Mouse (Mus musculus) hindbrain, embryonic 14.5 days (tissue): ENCODE measurements around the gene Sult2b1. TPM values are rescaled to one million over a fixed set of nuclear protein-coding genes. Genes with fewer than 3 reads are reported as not detected.

Experiments used
- ATAC-seq: fragments of 200-750 bp; cut with Nextera tagmentation; 2 replicates; pipeline ENCODE4 v1.8.0; 2017; ENCODE audit warnings: moderate number of reproducible peaks, mild to moderate bottlenecking, moderate TSS enrichment, moderate library complexity; ENCODE audit not compliant: low FRiP score
- DNase-seq: peaks from one replicate; pipeline ENCODE4 v3.0.0-alpha.2; 2015; ENCODE audit warnings: low spot score
- H3K27ac ChIP-seq: fragments of 300-500 bp; sonication (generic); 2 replicates; pipeline ENCODE4 v1.5.1; 2014; ENCODE audit warnings: mild to moderate bottlenecking, moderate library complexity
- H3K27me3 ChIP-seq: fragments of 300-500 bp; sonication (generic); 2 replicates; pipeline ENCODE4 v1.6.1; 2014; ENCODE audit warnings: mild to moderate bottlenecking, low read length, mixed read lengths; ENCODE audit not compliant: control insufficient read depth, insufficient read depth
- H3K36me3 ChIP-seq: fragments of 300-500 bp; sonication (generic); replicated peaks from 2 replicates; pipeline ENCODE4 v1.6.1; 2014; ENCODE audit not compliant: control insufficient read depth, insufficient read depth
- H3K4me1 ChIP-seq: fragments of 300-500 bp; sonication (generic); replicated peaks from 2 replicates; pipeline ENCODE4 v1.6.1; 2014; ENCODE audit warnings: antibody characterized with exemption, low read length, mixed read lengths; ENCODE audit not compliant: control insufficient read depth, insufficient read depth
- H3K4me2 ChIP-seq: fragments of 300-500 bp; sonication (generic); replicated peaks from 2 replicates; pipeline ENCODE4 v1.6.1; 2014; ENCODE audit warnings: mild to moderate bottlenecking, moderate library complexity
- H3K4me3 ChIP-seq: fragments of 300-500 bp; sonication (generic); replicated peaks from 2 replicates; pipeline ENCODE4 v1.5.1; 2014; ENCODE audit warnings: mild to moderate bottlenecking, low read length
- H3K9ac ChIP-seq: fragments of 300-500 bp; sonication (generic); 2 replicates; pipeline ENCODE4 v1.6.1; 2014
- H3K9me3 ChIP-seq: fragments of 300-500 bp; sonication (generic); 2 replicates; pipeline ENCODE4 v1.6.1; 2016; ENCODE audit warnings: low read length; ENCODE audit not compliant: control insufficient read depth
- WGBS: fragments of 180-500 bp; shearing (Covaris S2); extraction: QIAGEN DNeasy Blood & Tissue Kit; methylation state at CpG from one replicate; pipeline ENCODE4 v1.1.7; 2014; 5-methylcytosine and 5-hydroxymethylcytosine counted together
- polyA plus RNA-seq: library from polyadenylated mRNA; unstranded; fragments of >200 nt; fragmentation: Nextera tagmentation; extraction: Ambion mirVana; gene quantifications from 2 replicates; pipeline ENCODE4 v1.2.1, GENCODE M21; 2014

Sult2b1 gene
- polyA plus RNA-seq, 1 experiment from 2014 or later: 7.3 TPM

DNA sequence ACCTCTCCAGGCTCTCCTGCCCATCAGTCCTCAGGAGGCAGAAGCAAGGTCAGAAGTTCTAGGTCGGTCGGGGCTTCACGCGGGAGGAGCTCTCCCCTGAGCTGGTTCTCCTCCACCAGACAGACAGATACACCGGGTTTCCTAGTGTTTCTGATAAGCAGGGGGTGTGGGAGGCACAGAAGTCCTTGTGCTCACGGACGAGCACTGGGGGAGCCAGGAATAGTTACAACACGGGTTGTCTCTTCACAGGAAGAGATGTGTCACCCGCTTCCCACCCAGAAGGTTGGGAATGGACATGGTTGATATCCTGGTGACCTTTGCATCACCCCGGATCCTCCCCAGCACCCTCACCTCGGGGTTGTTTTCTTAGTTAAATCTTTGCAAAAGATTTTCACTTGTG is 94.7 kb downstream of the Sult2b1 start:
- Histone ChIP-seq H3K9me3 (no peaks in the 10 kb centered on the region), H3K9ac (no peak overlapping the region), H3K4me3 (no peak overlapping the region), H3K27me3 (no peaks in the 10 kb centered on the region), H3K4me1 (no peaks in the 10 kb centered on the region), H3K4me2 (no peak overlapping the region), H3K36me3 (no peaks in the 10 kb centered on the region), H3K27ac (no peak overlapping the region)
- DNase-seq (no peak), ATAC-seq (no peak)
- 78% methylated on average over 11 of the region's 11 CpGs for WGBS

DNA sequence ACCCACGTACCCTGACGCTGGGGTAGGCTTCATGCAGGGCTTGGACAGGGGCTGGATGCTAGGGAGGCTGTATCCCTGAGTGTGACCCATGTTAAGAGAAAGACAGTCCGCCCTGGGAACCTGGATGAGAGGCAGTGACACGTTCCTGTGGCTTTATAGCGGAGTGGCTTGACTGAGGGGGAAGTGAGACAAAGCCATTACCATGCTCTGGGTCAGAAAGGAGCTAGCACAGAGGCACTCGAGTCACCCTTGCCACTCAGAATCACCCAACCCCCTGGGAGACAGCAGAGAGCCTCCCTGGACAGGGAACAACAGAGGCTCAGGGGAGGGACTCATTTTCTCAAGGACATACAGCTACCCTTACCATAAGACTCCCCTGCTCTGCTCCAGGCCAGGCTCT is 95.4 kb downstream of the Sult2b1 start:
- WGBS: 70% methylated on average over 6 of the region's 6 CpGs
- no peak overlapping the region for H3K9ac ChIP-seq
- no peak overlapping the region for H3K4me3 ChIP-seq
- H3K36me3 ChIP-seq: no peaks in the 10 kb centered on the region
- H3K4me1 ChIP-seq: no peaks in the 10 kb centered on the region
- ATAC-seq: no peak
- H3K27me3 ChIP-seq: no peaks in the 10 kb centered on the region
- H3K9me3 ChIP-seq: no peaks in the 10 kb centered on the region
- H3K27ac ChIP-seq: no peak overlapping the region
- no peak for DNase-seq
- H3K4me2 ChIP-seq: no peak overlapping the region

DNA sequence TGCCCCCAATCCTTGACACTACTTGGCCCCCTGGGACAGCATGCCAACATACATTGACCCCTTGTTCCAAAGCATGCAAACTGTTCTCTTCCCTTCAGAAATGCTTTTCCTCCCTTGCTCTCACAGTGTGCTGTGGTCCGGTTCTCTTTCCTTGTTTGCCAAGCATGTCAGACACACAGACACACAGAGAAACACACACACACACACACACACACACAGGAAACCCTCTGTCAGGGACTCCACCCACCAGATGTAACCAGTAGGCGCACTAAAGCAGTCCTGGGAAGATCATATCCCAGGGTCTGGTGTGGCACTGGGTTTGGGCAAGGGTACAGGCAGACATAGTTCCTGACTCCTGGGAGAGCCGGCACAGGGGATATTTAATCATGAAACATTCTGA is 97.6 kb downstream of the Sult2b1 start:
- no peak overlapping the region for H3K4me2 ChIP-seq
- ATAC-seq: no peak
- no peaks in the 10 kb centered on the region for H3K36me3 ChIP-seq
- H3K9me3 ChIP-seq: no peaks in the 10 kb centered on the region
- DNase-seq: no peak
- no peaks in the 10 kb centered on the region for H3K27me3 ChIP-seq
- H3K4me1 ChIP-seq: no peaks in the 10 kb centered on the region
- no peak overlapping the region for H3K9ac ChIP-seq
- no peak overlapping the region for H3K4me3 ChIP-seq
- H3K27ac ChIP-seq: no peak overlapping the region
- 71% methylated on average over 3 of the region's 3 CpGs for WGBS

DNA sequence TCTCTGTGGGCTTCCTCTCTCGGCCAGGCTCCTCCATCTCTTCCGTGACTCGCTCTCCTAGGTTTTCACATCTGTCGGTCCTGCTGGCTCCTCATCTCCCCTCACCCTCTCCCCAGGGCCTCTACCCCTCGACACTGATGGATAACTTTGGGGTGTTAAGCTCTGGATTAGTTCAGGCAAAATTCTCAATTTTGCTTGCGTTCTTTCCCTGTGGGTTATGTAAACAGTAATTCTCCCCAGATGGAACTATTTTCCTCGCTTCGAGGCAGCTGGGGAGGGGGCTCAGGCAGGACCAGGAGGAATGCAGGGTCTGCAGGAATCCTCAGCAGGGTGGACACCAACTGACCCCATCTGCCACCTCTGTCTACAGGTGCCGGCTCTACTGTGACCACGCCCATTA is 98.7 kb downstream of the Sult2b1 start:
- no peak for ATAC-seq
- no peaks in the 10 kb centered on the region for H3K4me1 ChIP-seq
- no peaks in the 10 kb centered on the region for H3K9me3 ChIP-seq
- H3K4me2 ChIP-seq: no peak overlapping the region
- H3K36me3 ChIP-seq: no peaks in the 10 kb centered on the region
- no peaks in the 10 kb centered on the region for H3K27me3 ChIP-seq
- no peak overlapping the region for H3K27ac ChIP-seq
- H3K9ac ChIP-seq: no peak overlapping the region
- WGBS: 60% methylated on average over 10 of the region's 10 CpGs
- no peak for DNase-seq
- H3K4me3 ChIP-seq: no peak overlapping the region

DNA sequence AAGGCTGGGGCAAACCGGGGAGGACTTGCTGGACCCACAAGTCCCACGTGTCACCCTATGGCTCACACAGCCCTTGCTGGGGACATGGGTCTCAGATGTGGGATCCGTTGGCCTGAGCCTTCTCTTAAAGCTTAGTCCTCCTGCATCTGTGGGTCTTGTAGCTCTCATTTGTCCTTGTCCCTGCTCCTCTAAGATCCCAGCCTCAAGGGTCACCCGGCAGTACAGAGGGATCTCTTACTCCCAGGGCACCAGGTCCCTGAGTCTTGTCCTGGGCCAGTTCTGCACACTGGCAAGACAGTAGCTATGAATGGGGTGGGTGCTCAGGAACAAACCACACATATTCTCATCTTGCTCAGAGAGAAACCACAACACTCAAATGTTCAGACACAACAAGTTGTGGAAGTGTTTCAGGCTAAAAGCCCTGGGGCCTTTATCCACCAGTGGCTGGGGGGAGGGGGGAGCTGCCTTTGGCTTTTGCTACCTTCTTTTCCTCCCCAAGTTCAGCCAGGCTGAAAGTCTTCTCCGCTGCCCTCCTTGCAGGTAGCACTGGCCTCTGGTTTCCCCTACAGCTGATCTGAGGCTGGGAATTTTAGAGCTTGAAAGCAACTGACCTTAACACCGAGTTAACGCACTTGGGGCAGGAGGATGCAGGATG is 100.9 kb downstream of the Sult2b1 start, which contains the start of gene Ntn5:
TSS of gene Ntn5 (plus strand) at position 627 of the 655 bp plus-strand sequence.
- no peak for ATAC-seq
- no peaks in the 10 kb centered on the region for H3K27me3 ChIP-seq
- H3K9ac ChIP-seq: no peak within 1 kb of the TSS
- H3K4me3 ChIP-seq: no peak within 1 kb of the TSS
- H3K36me3 ChIP-seq: no peaks in the 10 kb centered on the region
- no peak within 1 kb of the TSS for H3K4me2 ChIP-seq
- H3K9me3 ChIP-seq: no peaks in the 10 kb centered on the region
- no peak within 1 kb of the TSS for H3K27ac ChIP-seq
- no peaks in the 10 kb centered on the region for H3K4me1 ChIP-seq
- 70% methylated on average over 7 of the region's 7 CpGs for WGBS
- DNase-seq: no peak

DNA sequence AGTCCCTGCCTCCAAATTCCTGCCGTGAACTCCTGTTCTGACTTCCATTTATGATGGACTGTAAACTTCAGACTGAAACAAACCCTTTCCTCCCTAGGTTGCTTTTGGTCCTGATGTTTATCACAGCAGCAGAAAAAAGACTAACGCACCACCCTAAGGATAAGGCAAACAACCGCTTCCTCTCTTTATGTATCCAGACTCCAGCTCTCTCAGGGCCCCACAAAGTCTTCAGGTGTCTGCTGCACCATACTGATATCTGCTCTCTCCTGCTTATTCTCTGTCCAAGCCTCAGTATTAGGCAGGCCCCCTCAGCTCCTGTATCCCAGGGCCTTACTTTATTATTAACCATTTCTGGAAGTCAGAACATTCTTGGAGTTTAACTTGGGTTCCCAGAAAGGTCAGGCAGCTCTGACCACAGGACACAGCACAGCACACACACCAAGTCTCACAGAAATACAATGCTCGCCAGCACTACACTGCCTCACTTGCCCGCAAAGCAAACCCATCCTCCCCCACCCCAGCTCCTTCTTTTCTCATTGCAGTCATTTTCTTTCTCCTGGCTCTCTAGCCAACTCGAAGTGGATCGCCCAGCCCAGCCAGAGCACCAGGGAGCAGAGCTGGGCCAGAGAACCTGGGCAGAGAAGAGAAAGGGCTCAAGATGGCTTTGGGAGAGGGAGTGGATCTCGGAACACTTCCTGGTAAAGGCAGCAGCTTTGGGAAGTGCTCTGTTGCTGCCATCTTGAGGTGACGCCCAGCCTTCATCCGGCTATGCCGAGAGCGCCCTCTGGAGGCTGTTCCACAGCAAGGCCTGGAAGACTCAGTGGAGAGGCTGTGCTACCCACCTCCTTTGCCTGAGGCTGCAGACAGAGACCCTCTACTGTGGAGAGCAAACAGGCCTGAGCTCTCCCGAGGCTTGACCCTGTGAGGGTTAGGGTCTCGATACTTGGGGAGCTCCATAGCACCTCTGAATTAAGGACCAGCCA is 102.0 kb downstream of the Sult2b1 start:
- Histone ChIP-seq H3K4me3 (no peak overlapping the region), H3K27me3 (no peaks in the 10 kb centered on the region), H3K4me2 (peak overlapping the region; percentile 41), H3K9me3 (no peaks in the 10 kb centered on the region), H3K36me3 (no peaks in the 10 kb centered on the region), H3K4me1 (no peaks in the 10 kb centered on the region), H3K27ac (peak overlapping the region; percentile 60; the same call in 1 of the 2 replicates), H3K9ac (peak overlapping the region; percentile 48; the same call in 1 of the 2 replicates)
- DNase-seq: peak; percentile 87
- WGBS: 31% methylated on average over 14 of the region's 14 CpGs
- peak; percentile 63 for ATAC-seq

DNA sequence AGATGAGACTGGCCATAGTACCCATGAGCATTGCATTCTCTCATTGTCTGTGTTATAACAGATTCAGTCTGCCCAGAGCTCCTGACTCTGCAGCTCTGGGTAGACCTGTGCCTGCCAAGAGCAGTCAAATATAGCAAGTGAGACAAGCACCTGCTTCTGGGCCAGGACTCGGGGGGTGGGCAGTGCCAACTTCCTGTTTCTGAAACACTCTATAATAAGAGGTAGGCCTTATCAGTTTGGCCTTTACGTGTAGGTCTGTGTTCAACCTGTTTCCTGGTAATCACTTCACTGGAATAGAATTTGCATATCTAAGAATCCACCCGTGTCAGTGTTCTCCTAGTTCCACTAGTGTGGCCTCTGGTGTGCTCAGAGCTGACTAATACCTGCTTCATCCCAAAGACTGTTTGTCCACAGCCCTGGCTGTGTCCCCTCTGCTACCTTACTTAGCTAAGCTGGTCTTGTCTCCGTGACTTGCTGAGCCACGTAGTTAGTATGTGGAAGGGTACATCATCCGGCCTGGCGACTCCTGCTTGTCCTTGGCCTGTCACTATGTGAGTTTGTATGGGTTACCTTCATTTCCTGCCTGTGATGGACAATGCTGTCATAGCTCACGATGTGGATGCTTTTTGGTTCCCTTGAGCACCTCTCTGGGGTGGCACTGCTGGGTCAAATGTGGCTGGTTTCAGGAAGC is 103.3 kb downstream of the Sult2b1 start:
- WGBS: 83% methylated on average over 8 of the region's 8 CpGs
- Histone ChIP-seq H3K27ac (no peak overlapping the region), H3K4me3 (no peak overlapping the region), H3K4me1 (no peaks in the 10 kb centered on the region), H3K4me2 (no peak overlapping the region), H3K27me3 (no peaks in the 10 kb centered on the region), H3K9me3 (no peaks in the 10 kb centered on the region), H3K36me3 (no peaks in the 10 kb centered on the region), H3K9ac (no peak overlapping the region)
- DNase-seq (no peak), ATAC-seq (no peak)
